ENCODE assay signal across 8 mouse cellular contexts in genomic region chr10:42088570-42089234, GRCm38 (mm10).
A peak's percentile ranks its signal among the peaks of the same experiment; 100 is the strongest.
DNase-seq lines count a peak whose midpoint lies in the region; ATAC-seq and TF ChIP-seq lines count a peak whose summit lies in the region.

No protein-coding gene starts in this region.

- H3K4me2 ChIP-seq in liver, embryonic 12.5 days: 0 out of 2 replicates have a peak overlapping the region, but pooled peaks have one; percentile 13
- H3K4me2 ChIP-seq in embryonic facial prominence, embryonic 15.5 days (replicated peaks): no peak overlapping the region

- intact Hi-C loops in gastrocnemius, adult 2 months (cut with DNase I): no loop called here

- no peak for DNase-seq in gastrocnemius, adult 2 months
- DNase-seq in gastrocnemius, postnatal 25 days: no peak
- no peak for DNase-seq in liver
- DNase-seq in spleen, postnatal 10 days (ENCODE audit: low spot score in 2 of 2): no peak
- DNase-seq in retina, postnatal 1 day: no peak

- H3K9ac ChIP-seq in liver, embryonic 12.5 days: no peak overlapping the region
- H3K9ac ChIP-seq in embryonic facial prominence, embryonic 15.5 days: no peak overlapping the region

- ATAC-seq in liver, embryonic 12.5 days: no peak
- peak; percentile 9; the same call in 1 of the 2 replicates for ATAC-seq in embryonic facial prominence, embryonic 15.5 days (ENCODE audit: insufficient number of reproducible peaks, low FRiP score, low TSS enrichment, low read depth)
- ATAC-seq in megakaryocyte, adult 5-6 weeks (ENCODE audit: poor library complexity, severe bottlenecking): 0 out of 2 replicates have a peak, but pooled peaks have one; percentile 7

- H3K27ac ChIP-seq in gastrocnemius, adult 2 months: peak overlapping the region; percentile 83
- H3K27ac ChIP-seq in liver, embryonic 12.5 days: no peak overlapping the region
- peak overlapping the region; percentile 68 for H3K27ac ChIP-seq in embryonic facial prominence, embryonic 15.5 days (replicated peaks)

- H3K9me3 ChIP-seq in liver, embryonic 12.5 days (replicated peaks): 0 out of 2 replicates have a peak, but pooled peaks cover 4% of the 10 kb centered on the region
- H3K9me3 ChIP-seq in embryonic facial prominence, embryonic 15.5 days (replicated peaks): no peaks in the 10 kb centered on the region

- H3K4me3 ChIP-seq in gastrocnemius, adult 2 months: peak overlapping the region; percentile 36
- no peak overlapping the region for H3K4me3 ChIP-seq in liver, embryonic 12.5 days
- H3K4me3 ChIP-seq in embryonic facial prominence, embryonic 15.5 days (replicated peaks): no peak overlapping the region

- peaks cover 46% of the 10 kb centered on the region for H3K4me1 ChIP-seq in liver, embryonic 12.5 days
- H3K4me1 ChIP-seq in embryonic facial prominence, embryonic 15.5 days: peaks cover 19% of the 10 kb centered on the region

- TF ChIP-seq CTCF in gastrocnemius, adult 2 months (IDR thresholded peaks at IDR 0.05): no peak

- WGBS in liver, embryonic 12.5 days (ENCODE audit: insufficient replicate concordance): 59% methylated on average over 14 of the region's 14 CpGs
- WGBS in embryonic facial prominence, embryonic 15.5 days: 49% methylated on average over 14 of the region's 14 CpGs

- no peaks in the 10 kb centered on the region for H3K36me3 ChIP-seq in liver, embryonic 12.5 days
- no peaks in the 10 kb centered on the region for H3K36me3 ChIP-seq in embryonic facial prominence, embryonic 15.5 days

- no peaks in the 10 kb centered on the region for H3K27me3 ChIP-seq in liver, embryonic 12.5 days (replicated peaks)
- H3K27me3 ChIP-seq in embryonic facial prominence, embryonic 15.5 days: no peaks in the 10 kb centered on the region
